Mouse (Mus musculus) CH12.LX (cell line): ENCODE data around the gene Inpp5b.

Experiments
- MAX ChIP-seq: IDR thresholded peaks from 2 replicates; pipeline ENCODE4 v1.6.1; 2011; ENCODE audit warnings: low read length, improper control_type of control experiment
- SIN3A ChIP-seq: IDR thresholded peaks from 2 replicates; pipeline ENCODE4 v1.6.1; 2012; ENCODE audit warnings: low read length, improper control_type of control experiment, inconsistent platforms
- ZMIZ1 ChIP-seq: IDR thresholded peaks from 2 replicates; pipeline ENCODE4 v1.6.1; 2012; ENCODE audit warnings: low read depth, mild to moderate bottlenecking, inconsistent platforms, low read length, improper control_type of control experiment

- TF ChIP-seq SIN3A (no peak), ZMIZ1 (no peak), MAX (no peak)
Measured at GRCm38 (mm10) chr4:124712618-124713017, 29.0 kb upstream of the Inpp5b start.
